Mouse (Mus musculus): ENCODE measurements around the gene Olfr742.

The Olfr742 gene

DNA sequence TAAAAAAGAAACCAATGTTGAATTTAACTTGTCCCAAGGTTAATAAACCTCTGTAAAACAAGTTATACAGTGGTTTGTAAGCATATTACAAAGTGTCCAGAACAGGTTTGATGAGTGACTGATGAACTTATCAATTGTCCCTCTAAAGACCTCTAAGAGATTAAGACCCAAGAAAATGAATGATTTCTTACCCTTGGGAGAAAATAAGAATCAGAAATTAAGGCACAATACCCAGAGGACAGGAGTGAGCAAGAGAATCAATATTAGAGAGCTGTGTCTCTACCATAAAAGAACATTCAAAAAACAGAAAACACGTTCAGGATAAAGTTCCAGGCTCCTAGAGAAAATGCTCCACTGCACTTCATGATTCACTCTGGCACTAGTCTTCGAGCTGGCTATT lies at the start of gene Olfr742:
TSS of gene Olfr742 (plus strand) at position 301 of the 400 bp plus-strand sequence.
- DNase-seq (ENCODE audit: low spot score in 2 of 2): no peak

DNA sequence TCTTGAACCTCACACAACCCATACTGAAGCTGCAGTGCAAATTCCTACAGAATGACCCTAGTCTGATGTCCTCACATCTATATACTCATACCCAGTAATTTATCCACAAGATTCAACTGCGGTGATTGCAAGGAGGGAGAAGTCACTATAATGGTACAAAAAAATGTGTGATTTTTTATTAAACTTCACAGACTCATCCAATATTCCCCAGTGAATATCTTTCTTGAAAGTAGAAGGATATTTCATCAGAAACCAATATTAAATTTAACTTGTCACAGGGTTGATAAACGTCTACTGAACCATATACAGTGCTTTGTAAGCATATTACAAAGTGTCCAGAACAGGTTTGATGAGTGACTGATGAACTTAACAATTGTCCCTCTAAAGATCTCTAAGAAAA lies 31.0 kb upstream of the Olfr742 start, which contains the start of gene Olfr741:
TSS of gene Olfr741 (plus strand) at position 301 of the 400 bp plus-strand sequence.
- no peak for DNase-seq (ENCODE audit: low spot score in 2 of 2)

DNA sequence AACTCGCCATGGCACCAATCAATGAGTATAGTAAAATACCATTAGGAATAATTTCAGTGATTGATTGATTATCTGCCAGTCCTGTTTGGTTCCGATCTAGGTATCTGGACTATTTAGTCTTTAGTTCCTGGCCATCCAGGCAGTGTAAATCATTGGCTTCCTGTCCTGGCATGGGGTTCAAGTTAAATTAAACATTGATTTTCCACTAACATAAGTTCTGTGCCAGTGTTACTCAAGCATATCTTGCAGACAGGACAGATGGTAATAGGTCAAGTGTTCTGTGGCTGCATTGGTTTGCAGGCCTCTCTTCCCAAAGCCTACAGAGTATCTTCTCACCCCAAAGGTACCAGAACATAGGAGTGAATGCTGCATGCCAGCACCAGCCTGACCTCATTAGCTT lies 25.0 kb upstream of the Olfr742 start:
- no peak for DNase-seq (ENCODE audit: low spot score in 2 of 2)

GRCm38 (mm10) chr14:50521539-50521938 lies 18.1 kb downstream of the Olfr742 start, which contains the start of gene Olfr743:
TSS of gene Olfr743 (plus strand) at chr14:50521839.
- DNase-seq (ENCODE audit: low spot score in 2 of 2): no peak

GRCm38 (mm10) chr14:50552734-50553133 lies 49.3 kb downstream of the Olfr742 start:
- DNase-seq (ENCODE audit: low spot score in 2 of 2): no peak
